Mouse (Mus musculus) cerebellum, adult 11 months (tissue): ENCODE results near the gene Mt1.
A peak's percentile ranks its signal among the peaks of the same experiment; 100 is the strongest.
"Not testable (repeated sequence)": the region's sequence is repeated elsewhere in the genome, so short reads cannot be mapped to it uniquely, and the experiment has no call there.

Source experiments
- DNase-seq: peaks from one replicate; pipeline ENCODE4 v3.0.0; 2022

The Mt1 gene

DNA sequence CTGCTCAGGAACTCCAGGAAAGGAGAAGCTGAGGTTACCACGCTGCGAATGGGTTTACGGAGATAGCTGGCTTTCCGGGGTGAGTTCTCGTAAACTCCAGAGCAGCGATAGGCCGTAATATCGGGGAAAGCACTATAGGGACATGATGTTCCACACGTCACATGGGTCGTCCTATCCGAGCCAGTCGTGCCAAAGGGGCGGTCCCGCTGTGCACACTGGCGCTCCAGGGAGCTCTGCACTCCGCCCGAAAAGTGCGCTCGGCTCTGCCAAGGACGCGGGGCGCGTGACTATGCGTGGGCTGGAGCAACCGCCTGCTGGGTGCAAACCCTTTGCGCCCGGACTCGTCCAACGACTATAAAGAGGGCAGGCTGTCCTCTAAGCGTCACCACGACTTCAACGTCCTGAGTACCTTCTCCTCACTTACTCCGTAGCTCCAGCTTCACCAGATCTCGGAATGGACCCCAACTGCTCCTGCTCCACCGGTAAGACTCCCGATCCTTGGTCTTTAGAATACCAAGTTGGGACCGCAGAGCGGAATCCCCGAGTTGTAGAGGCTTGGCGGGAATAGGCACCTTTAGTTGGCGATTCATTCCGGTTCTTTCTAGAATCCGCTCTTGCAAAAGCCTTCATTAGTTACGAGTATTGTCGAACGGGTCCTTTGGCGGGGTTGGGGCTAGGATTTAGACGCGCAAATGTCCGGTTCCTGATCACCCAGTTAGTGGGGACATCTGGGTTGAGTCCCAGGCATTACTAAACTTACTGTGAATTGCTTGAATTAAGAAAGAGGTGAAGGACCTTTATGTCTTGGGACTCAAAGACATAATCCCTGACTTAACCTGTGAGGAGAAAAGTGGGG is at the start of gene Mt1:
Gene Mt1 (plus strand): TSS at position 226 of the 856 bp plus-strand sequence.
- peak; percentile 70 for DNase-seq

DNA sequence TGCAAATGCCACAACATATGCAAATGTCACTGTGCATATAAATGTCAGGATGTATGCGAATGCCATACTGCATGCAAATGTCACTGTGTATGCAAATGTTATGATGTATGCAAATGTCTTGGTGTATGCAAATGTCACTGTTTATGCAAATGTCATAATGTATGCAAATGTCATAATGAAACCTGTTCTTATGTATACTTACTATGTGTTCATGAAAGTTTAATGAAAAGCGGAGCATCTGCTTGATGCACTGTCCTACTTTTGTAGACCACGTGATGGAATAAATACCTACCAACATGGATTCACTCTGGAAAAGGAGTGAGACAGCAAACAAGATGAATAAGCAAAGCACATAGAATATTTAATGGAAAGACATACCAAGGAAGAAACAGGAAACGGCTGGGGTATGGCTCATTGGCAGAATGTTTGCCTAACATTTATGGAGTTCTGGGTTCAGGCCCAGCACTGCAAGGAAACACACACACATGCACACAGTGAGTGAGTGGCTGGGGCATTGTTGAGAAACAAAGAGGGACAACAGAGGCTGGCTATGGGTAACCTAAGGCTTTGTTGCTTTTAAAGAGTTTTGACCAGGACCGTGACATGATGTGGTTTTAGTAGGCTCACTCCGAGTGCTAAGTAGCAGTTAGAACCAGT is 49.6 kb upstream of the Mt1 start:
- no peak for DNase-seq

DNA sequence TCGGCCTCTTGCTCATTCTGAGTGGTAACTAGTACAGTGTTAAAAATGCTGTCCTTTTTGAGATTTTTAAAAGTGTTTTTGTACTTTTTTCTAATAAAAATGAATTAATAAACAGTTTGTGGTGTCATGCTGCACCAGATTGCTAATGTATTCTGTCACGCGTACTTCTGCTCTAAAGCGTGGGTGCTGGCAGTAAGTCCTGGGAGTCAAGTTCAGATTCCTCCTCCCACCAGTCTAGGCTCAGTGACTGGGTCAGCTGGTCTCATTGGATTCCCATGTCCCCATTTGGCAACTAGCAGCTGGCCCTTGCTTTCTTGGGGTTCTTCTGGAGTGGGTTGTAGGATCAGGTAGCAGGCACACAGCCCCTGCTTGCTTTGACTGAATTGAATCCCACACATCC is 48.8 kb upstream of the Mt1 start:
- no peak for DNase-seq

DNA sequence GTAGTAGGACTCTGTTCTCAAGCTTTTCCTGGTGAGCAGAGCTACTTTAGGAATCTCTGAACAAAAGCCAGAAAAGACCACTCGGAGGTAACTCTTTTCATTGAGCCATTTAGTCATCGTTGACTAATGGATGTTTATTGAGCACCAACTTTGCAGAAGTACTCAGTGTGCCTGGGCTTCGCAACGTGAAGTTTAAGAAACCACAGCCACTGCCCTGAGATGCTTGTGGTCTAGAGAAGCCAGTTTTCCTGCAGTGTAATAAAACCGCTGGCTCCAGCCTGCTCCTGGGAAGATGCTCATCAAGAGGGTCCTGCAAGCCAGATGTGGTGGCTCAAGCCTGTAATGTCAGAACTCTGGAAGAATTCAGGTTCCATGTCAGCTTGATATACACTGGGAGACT is 46.8 kb upstream of the Mt1 start:
- no peak for DNase-seq

DNA sequence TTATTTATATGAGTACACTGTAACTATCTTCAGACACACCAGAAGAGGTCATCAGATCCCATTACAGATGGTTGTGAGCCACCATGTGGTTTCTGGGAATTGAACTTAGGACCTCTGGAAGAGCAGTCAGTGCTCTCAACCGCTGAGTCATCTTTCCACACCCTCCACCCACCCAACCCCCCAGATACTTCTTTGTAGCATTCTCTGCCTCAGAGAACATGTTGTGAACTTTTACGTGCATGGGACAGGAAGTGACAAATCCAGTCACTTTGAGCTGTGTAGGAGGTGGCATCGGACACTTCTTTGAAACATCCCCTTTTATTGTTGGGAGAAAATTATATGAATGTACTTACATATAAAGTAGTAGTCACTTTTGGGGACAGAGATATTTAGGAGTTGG is 44.3 kb upstream of the Mt1 start:
- DNase-seq: not testable (repeated sequence)

DNA sequence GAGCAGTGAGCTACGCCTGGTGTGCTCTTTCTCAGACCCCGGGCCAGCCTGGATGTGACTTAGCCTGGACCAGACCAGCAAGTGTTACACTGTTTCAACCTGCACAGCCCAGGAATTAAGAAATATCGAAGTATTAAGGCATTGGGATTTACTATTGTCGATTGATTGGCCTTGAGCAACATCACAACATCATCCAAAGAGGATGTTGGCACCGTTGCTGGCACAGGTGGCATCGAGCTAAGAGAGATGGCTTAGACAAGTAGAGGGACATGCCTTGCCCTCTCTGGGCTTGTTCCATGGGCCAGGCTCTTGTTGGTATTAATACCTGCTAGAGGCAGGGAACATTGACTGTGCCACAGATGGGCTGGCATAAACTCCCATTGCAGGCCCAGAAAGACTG is 43.3 kb upstream of the Mt1 start:
- DNase-seq: no peak

DNA sequence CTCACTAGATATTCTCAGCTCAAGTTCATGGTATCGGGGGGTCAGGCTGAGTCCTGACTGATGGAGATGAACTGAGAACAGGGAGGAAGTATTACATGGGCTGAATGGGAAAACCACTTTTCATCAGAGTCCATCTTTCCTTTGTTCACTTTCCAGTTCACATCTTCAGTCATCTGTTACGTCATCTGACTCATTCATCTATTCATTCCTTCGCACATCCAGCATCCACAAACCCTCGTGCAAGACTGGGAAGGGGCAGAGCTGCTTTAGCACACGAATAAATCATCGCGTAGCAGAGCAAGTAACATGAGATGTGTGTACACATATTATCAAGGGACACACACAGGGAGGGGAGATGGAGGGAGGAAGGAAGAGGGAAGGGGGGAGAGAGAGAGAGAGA is 42.7 kb upstream of the Mt1 start:
- DNase-seq: no peak

DNA sequence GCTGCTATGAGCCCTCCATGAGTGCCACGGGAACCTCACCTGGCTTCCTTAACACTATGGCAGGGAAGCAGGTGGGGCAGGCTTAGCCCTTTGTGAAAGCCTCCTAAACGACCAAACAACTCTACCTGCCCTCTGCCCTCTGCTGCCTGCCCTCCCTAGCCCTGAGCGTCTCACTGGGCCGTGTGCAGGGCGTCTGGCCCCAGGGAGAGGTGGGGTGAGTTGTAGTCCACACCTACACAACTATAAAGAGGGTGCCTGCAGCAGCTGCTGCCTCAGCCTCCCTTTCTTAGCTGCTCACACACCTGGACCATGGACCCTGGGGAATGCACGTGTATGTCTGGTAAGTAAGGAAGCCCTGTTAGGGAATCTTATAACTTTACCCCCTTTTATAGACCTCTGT is 41.9 kb upstream of the Mt1 start, which contains the start of gene Mt4:
Gene Mt4 (plus strand): TSS at position 265 of the 400 bp plus-strand sequence.
- no peak for DNase-seq

DNA sequence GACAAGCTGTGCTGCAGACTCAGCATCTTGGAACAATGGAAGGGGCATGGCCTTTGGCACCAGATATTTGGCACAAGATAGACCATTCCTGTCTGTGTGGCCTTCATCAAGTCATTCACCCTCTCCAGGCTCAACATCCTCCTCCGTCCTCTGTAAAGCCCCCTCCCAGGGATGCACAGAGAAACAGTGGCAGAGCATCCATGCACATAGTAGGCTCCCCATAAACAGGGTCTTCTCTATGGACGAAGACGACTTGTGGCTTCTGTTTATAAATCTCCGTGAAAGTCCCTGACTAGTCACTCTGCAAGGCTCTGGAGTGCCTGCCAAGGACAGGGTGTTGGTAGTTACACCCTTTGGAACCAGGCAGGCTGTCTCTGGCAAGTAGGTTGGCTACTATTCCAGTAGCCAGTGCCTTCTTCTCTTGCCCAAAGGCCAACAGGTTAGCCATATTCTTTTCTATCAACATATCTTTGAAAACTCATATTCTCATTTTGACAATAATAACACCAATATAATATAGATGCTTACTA is 38.6 kb upstream of the Mt1 start:
- DNase-seq: no peak

DNA sequence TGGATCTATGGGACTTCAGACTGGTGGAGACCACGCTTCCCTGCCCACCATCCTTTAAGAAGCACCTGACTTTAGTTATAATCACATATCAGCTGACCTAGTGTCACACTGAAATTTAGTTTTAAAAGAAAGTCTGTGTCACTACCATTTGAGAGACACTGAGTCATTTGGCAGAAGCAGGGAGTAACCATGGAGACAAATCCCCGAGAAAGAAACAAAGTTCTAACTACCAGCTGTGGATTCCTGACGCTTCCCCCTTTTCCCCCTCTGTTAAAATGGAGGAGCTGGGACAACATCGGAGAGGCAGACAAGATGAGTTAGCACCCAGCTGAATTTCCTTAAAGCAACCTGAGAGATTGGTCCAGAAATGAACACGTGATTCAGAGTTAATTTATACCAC is 30.6 kb upstream of the Mt1 start:
- DNase-seq: no peak

DNA sequence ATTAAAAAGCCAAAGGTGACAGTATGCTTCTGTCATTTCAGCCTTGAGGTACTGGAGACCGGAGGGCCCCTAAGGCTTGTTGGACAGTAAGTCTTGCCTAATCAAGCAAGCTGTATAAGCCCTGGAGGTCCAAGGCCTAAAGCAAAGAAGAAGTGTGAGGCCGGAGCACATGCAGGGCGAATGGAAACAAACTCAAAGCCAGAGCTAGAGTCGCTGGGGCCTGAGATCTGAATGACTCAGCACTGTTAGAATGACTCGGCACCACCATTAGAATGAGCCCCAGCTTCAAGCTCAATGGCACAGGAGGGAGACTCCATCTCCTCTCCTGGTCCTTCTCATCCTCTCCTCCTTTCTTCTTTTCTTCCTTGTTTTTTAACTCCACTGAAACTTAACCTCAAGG is 28.0 kb upstream of the Mt1 start:
- no peak for DNase-seq

DNA sequence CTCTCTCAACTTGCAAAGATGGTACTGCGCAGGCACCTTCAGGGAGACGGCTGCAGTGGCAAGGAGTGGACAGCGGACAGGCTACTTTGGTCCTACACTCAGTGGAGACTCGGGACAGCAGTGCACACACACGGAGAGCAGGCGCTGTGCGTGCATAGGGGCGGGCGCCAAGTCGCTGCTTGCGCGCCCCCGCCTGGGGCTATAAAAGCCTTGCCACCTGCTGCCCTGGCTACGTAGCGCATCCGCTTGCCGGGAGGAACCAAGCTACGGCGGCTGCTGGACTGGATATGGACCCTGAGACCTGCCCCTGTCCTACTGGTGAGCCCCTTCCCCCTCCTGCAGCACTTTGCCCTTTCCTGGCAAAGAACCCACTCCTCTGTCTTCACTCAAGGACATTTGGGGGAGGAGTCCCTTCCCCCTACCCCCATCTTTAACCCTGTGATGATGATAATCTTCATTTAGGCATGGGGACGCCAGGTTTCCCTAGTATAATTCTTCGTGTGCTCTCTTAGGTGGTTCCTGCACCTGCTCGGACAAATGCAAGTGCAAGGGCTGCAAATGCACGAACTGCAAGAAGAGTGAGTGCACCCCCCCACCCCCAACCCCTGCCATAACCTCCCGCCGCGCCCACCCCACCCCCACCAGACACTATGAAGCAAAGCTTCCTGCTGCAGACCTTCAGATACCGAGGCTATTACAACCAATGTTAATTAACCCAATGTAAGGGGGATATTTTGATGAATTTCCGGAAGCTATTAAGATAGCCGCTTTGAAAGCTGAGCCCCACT is 26.2 kb upstream of the Mt1 start, which contains the start of gene Mt3:
Gene Mt3 (plus strand): TSS at position 95 of the 788 bp plus-strand sequence.
- DNase-seq: peak; percentile 85

DNA sequence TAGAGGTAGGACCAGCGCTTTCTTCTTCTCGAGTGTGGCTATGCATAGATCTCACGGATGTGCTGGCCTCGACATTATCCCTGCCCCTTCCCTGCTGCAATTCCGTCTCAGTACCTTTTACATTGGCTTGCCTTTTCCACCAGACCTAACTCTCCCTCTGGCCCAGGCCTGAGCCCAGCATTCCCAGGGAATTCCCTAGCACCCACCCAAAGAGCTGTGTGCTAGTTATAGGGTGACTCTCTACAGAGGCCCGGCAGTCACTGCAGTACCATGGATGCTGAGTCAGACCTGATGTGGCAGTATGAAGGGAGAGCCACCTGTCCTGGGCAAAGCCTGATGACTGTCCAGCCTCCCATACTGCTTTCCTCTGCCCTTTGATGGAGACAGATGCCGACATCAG is 25.4 kb upstream of the Mt1 start:
- DNase-seq: peak; percentile 27

DNA sequence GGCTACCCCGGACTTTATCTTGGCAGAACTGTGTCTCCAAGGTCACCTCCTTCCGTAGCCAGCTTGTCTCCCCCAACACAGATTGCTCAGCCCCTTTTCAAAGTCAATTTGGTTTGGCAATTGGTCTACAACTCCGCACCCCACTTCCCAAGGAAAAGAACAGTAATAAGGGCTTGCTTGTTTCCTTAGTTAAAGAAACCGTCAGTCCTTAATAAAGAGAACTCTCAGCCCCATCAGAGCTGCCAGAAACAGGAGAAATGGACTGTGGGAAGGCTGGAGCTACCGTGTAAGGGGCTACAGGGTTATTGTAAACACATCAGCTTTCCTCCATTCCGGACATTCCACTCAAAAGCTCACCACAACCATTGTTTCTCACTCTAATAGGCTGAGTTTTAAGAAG is 24.3 kb upstream of the Mt1 start:
- DNase-seq: no peak

DNA sequence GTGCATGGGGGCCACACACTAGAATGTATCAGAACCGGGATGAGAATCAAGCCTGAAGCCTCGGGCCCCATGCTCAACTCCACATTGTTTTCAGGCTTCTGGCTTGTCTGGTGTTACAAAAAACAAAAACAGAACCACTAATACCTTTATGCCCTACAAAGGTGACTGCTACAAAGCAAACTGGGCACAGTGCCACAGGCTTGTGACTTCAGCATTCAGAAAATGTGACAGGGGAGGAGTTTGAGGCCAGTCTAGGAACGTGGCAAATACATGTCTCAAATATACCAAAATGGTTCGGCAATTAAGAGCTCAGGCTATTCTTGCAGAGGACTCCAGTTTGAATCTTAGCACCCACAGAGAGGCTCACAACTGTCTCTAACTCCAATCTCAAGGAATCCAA is 22.8 kb upstream of the Mt1 start:
- DNase-seq: no peak

DNA sequence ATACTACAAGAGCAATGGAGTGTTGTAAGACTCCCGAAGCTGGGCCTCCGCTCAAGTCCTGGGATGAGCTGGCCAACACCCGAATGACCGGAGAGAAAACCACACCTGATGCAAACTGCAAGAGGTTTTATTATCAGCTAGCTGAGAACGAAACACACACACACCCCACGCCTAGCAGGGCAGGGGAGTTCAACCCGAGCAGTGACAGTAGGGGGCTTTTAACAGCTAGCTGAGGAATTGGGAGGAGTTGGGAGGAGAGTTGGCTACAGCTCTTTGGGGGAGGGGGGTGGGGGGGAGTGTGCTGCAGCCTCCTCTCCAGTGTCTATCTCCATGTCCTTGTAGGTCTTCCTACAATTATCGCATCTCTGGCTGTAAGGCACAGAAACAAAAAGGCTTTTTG is 13.1 kb upstream of the Mt1 start:
- not testable (repeated sequence) for DNase-seq

DNA sequence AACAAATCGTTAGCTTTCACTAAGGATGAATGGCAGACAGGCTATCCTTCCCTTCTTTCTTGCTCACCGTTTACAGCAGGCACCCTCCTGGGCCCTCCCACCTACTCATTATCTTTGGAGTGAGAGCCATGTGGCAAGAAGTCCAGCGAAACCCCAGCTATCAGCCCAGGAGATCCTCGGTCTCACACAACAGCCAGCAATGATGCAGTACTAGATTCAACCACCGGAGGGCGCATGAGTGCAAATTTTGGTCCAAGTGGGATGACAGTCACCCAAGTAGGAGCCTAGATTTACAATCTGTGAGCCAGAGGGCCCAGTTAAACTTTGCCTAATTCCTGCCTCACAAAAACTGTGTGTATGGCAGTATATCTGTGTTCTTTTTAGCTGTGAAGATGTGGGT is 11.6 kb upstream of the Mt1 start:
- DNase-seq: peak; percentile 84

DNA sequence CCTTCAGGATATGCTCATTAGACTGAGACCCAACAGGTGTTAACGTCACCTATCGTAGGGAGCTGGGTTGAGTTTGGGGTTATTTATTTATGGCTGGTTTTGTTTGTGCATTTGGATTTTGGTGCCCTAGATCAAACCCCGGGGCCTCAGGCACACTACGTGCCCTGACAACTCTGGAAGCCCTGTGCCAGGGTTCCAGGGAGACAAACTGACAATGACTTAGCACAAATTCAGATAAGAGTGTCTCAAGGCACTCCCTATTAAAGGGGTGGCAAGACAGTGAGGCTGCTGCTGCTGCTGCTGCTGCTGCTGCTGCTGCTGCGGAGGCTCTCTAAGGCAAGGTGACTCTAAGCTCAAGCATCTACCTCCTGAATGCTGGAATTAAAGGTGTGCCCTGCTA is 9.3 kb upstream of the Mt1 start:
- DNase-seq: no peak

DNA sequence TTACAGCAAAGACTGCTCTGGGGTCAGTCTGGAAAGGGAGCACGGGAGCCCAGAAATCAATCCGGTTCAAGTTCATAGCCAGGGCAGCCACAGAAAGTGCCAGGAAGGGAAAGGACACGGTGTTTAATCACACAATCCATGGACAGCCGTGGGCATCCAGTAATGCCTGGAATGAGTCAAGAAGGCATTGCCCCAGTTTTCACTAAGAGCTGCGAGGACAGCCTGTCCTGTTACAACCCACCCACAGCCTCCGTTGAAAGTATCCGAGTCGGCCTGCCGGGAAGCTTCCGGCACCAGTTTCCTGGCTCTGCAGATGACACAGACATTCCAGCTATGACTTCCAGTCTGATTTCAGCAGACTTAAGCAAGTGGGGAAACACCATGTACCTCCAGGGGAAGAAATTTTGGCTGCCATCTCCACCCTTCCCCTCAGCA is 7.5 kb upstream of the Mt1 start:
- no peak for DNase-seq

DNA sequence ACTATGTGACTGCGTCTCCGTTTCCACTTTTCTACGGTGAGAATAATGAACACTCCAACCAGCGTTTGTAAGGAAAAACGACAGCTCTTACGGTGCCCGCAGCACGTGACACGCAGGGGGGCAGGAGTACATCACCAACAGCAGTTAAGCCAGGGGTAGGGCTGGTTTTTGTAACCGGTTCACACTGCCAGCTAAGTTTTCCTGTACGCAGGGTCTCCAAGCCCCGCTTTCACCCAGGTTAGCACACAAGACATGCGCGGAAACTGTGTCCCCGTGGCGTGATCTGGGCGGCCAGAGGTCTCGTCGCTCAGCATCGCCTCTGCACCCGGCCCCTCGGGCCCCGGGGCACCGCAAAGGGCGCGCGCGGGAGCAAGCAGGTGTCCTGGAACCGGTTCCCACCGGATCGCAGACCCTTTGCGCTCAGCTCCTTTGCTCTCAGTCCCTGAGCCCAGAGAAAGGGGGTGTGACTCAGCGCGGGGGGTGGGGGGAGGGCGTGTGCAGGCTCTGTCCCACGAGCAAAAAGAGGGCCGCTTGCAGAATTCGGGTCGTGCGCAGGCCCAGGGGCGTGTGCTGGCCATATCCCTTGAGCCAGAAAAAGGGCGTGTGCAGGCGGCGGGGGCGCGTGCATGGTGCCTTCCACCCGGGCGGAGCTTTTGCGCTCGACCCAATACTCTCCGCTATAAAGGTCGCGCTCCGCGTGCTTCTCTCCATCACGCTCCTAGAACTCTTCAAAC is 6.6 kb upstream of the Mt1 start, which contains the start of gene Mt2:
Gene Mt2 (plus strand): TSS at position 590 of the 734 bp plus-strand sequence.
- peak; percentile 47 for DNase-seq

DNA sequence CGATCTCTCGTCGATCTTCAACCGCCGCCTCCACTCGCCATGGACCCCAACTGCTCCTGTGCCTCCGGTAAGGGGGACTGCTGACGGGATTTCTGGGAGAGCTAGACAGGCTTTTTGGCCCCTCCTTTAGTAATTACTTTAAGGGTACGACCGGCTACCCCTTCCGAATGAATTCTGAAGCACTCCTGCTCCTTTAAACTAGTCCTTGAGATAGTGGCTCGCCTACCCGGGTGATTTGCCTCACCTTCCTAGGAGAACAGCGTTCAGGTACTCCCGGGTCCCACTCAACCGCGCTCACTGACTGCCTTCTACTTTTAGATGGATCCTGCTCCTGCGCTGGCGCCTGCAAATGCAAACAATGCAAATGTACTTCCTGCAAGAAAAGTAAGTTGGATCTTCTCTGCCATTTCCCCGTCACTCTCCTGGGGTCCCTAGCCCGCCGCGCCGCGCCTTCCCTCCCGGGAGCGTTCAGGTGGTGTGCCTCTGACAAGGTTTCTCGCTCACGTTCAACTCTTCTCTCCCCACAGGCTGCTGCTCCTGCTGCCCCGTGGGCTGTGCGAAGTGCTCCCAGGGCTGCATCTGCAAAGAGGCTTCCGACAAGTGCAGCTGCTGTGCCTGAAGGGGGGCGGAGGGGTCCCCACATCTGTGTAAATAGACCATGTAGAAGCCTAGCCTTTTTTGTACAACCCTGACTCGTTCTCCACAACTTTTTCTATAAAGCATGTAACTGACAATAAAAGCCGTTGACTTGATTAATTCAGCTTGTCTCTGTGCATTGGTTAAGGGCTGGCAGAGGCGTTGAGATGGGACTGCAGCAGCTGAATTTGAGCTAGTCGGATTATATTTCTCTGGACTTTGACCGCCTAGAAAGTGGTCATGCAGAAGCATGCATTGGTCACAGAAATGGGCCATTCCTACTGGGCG is 5.8 kb upstream of the Mt1 start:
- no peak for DNase-seq
